Mouse (Mus musculus): ENCODE data around the gene Olfr56. TPM values are rescaled to one million over a fixed set of nuclear protein-coding genes. Genes with fewer than 3 reads are reported as not detected.
A peak's percentile ranks its signal among the peaks of the same experiment; 100 is the strongest.
"Not testable (repeated sequence)": the region's sequence is repeated elsewhere in the genome, so short reads cannot be mapped to it uniquely, and the experiment has no call there.

Gene Olfr56
- polyA plus RNA-seq, 1 experiment: 0.21 TPM

DNA sequence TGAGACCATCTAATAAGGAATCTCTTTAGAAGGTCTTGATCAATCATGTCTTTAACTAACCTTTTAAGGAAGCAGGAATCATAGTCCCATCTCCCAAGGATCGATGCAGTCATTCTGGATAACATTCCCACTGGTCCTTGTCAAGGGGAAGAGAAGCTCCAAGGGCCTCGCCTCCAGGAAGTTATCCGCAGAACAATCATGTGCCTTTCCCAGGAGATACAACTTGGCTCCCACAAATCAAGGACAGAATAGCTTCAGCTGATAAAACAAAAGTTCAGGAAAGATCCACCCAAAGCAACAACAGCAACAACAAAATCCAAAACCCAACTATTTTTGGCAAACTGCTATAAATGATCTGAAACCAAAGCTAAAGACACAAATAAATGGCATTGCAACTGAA is 140.9 kb downstream of the Olfr56 start:
- TF ChIP-seq FLI1 (IDR thresholded peaks at IDR 0.05; ENCODE audit: low read length): no peak
- TF ChIP-seq GATA1 (IDR thresholded peaks at IDR 0.05; ENCODE audit: borderline replicate concordance, low read length): no peak

DNA sequence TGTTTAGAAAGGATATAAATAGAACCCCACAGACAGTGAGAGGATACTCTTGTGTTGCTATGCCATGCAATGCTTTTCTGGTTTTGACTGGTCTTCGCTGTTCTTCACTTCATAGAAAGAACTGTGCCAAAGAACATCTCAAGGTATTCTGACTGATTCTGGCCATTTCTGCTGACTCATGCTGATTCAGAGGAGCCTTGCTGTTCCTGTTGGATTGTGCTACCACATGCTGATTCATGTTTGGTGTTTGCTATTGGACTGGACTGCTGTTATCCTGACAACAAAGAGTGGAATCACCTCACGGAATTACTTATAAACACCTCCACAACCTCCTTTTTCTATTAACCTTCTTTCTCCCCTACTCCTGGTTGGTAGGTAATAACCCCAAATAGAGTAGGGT is 145.5 kb downstream of the Olfr56 start:
- TF ChIP-seq GATA1 (IDR thresholded peaks at IDR 0.05; ENCODE audit: borderline replicate concordance, low read length) (no peak), FLI1 (IDR thresholded peaks at IDR 0.05; ENCODE audit: low read length) (no peak)
- Histone ChIP-seq H3K36me3 (replicated peaks; ENCODE audit: low read length) (peaks cover 28% of the 10 kb centered on the region), H3K4me1 (peaks cover 22% of the 10 kb centered on the region), H3K27me3 (replicated peaks) (no peaks in the 10 kb centered on the region), H3K4me3 (replicated peaks) (no peak overlapping the region), H3K9me3 (no peaks in the 10 kb centered on the region)

More for the DNA sequence above, 140.9 kb downstream of the Olfr56 start:
- Histone ChIP-seq H3K27me3 (replicated peaks) (no peaks in the 10 kb centered on the region), H3K4me1 (peaks cover 14% of the 10 kb centered on the region), H3K4me3 (replicated peaks) (no peak overlapping the region), H3K36me3 (replicated peaks; ENCODE audit: low read length) (peaks cover 42% of the 10 kb centered on the region), H3K9me3 (no peaks in the 10 kb centered on the region)

DNA sequence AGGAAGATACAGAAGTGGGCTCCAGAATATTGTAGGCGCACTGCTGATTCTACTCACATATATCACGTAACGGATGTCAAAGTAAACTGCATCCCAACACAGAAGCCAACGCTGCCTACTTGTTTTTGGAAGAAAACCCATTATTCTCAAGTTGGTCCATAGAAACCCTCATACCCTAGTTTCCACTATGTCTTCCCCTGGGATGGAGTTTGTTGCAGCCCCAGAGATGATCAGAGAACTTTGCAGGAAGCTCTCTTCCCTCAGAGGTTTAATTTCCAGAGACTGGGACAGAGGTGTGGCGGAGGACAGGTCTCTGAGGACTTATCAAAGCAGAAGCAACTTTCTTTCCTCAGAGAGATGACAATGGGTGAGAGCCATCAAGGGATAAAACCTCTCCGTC is 163.3 kb downstream of the Olfr56 start, which contains the start of gene Olfr1395:
TSS of gene Olfr1395 (plus strand) at position 301 of the 400 bp plus-strand sequence.
- Histone ChIP-seq H3K27me3 (replicated peaks) (peaks cover 4% of the 10 kb centered on the region), H3K9me3 (no peaks in the 10 kb centered on the region), H3K36me3 (replicated peaks; ENCODE audit: low read length) (no peaks in the 10 kb centered on the region), H3K4me3 (replicated peaks) (no peak within 1 kb of the TSS), H3K4me1 (peaks cover 40% of the 10 kb centered on the region)
- TF ChIP-seq FLI1 (IDR thresholded peaks at IDR 0.05; ENCODE audit: low read length) (no peak), GATA1 (IDR thresholded peaks at IDR 0.05; ENCODE audit: borderline replicate concordance, low read length) (no peak)

DNA sequence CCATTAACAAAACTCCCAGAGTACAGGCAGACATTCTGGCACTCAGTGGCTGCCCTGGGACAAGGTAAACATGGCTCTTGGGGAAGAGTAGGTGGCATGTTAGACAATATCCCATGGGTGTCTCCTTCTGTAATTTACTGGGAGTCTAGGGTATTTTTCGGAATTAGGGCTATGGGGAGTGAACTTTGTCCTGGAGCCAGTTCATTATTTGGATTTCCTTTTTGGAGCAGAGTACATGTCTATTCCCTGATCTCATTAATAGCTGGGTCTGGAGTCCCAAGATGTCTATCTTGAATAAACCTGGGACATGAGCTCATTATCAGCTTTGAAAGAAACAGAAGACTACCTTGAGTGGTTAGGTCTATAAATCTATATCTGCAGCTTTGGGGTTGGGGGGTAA is 175.4 kb downstream of the Olfr56 start, which contains the start of gene Olfr1394:
TSS of gene Olfr1394 (plus strand) at position 301 of the 400 bp plus-strand sequence.
- Histone ChIP-seq H3K4me3 (replicated peaks) (no peak within 1 kb of the TSS), H3K4me1 (peaks cover 25% of the 10 kb centered on the region), H3K36me3 (replicated peaks; ENCODE audit: low read length) (no peaks in the 10 kb centered on the region), H3K27me3 (replicated peaks) (no peaks in the 10 kb centered on the region), H3K9me3 (no peaks in the 10 kb centered on the region)
- TF ChIP-seq GATA1 (IDR thresholded peaks at IDR 0.05; ENCODE audit: borderline replicate concordance, low read length) (no peak), FLI1 (IDR thresholded peaks at IDR 0.05; ENCODE audit: low read length) (no peak)

DNA sequence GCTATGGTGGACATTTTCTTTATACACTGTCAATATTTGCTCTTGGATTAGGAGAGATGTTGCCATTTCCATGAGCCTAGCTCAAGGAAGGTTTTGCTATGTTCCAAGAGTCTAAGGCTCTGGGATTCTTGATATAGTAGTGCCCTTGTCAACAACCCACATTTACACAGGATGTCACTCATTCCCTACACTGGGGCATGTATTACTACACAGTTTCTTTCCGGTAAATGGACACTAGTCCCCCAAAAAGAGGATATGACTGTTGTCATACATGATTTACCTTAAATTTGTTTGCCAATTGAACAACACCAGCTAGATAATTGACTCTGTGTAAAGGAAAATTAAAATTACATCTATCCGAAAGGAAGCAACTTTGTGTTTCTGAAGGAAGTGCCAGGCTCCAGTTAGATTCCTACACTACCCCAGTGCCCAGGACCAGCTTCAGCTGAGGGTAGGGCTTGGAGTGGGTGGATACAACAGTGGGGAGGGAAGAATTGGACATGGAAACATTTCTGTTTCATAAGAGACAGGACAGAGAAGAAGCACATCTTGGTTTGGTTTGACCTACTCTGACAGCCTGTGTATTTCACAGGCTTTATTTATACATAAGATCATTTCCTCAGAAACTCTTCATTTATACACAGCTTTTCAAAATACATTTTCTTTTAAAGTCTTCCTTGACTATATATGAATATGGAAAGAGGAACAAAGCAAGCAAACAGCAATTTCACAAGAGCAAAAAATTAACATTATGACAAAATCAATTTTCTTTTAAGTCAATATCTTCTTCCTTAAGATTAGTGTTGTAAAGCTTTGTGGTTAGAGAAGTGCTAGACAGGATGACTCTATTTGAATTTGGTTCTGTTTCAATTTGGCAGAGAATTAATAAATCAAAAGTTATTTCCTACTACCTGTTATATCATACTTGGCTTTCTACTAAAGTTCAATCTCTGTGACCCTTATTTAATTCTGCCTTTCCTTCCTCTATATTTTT is 178.4 kb downstream of the Olfr56 start:
- no peak for TF ChIP-seq FLI1 (IDR thresholded peaks at IDR 0.05; ENCODE audit: low read length)
- TF ChIP-seq GATA1 (IDR thresholded peaks at IDR 0.05; ENCODE audit: borderline replicate concordance, low read length): no peak
- Histone ChIP-seq H3K36me3 (replicated peaks; ENCODE audit: low read length) (no peaks in the 10 kb centered on the region), H3K9me3 (0 out of 2 replicates have a peak, but pooled peaks cover 3% of the 10 kb centered on the region)

DNA sequence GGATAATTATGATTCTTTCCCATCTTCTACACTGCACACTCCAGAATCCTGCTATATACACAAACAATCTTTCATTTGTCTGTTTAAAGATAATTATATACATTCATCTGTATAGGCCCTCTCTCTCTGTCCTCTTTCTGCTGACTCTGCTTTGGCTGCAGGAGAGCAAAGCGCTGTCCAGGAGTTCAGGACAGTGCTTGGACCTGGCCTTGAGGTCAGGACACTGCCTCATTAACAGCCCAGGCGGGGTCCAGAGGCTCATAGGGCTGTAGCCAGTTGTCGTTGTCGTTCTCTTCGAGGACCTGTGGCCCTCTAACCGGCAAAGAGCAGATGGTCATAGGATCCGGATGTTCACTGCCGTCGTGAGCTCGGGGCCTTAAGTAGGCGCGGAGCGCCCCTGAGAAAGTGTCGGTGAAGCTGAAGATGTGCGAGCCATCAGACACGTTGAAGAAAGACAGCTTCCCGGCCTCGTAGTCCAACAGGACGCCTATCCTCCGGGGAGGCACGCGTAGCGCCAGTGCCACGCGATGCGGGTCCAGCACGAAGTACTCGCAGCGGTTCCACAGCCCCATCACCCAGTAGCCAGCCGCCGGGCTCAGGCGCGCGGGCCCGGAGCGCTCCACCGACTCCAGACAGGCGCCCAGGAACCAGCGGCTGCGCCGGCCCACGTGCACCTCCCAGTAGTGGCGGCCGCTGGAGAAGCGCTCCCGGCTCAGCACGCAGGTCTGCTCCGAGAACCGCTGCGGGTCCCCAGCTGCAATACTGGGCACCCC is 190.3 kb downstream of the Olfr56 start:
- Histone ChIP-seq H3K36me3 (replicated peaks; ENCODE audit: low read length) (peaks cover 59% of the 10 kb centered on the region), H3K4me1 (peaks cover 53% of the 10 kb centered on the region), H3K4me3 (replicated peaks) (peak overlapping the region; percentile 82), H3K9me3 (peaks cover 40% of the 10 kb centered on the region), H3K27me3 (replicated peaks) (no peaks in the 10 kb centered on the region)
- TF ChIP-seq FLI1 (IDR thresholded peaks at IDR 0.05; ENCODE audit: low read length): no peak
- no peak for TF ChIP-seq GATA1 (IDR thresholded peaks at IDR 0.05; ENCODE audit: borderline replicate concordance, low read length)

More for the DNA sequence above, 178.4 kb downstream of the Olfr56 start:
- peaks cover 23% of the 10 kb centered on the region for H3K4me1 ChIP-seq
- H3K27me3 ChIP-seq (replicated peaks): peaks cover 4% of the 10 kb centered on the region
- H3K4me3 ChIP-seq (replicated peaks): no peak overlapping the region

DNA sequence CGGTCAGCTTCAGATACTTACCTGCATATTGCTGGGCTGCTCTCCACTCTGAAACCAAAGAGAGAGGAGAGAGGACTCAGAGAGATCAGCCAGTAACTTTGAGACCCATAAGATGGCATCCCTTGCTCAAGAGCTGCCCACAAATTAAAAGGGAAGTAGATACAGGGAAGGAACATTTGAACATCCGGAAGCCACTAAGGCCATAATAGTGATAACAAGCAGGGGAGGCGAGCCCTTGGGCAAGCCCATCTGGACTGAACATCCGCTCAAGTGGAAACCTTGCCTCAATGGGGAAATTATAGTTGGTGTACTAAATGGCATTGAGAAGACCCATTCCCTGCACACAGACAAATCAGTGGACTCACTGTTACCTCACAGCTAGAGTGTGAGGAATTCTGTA is 191.9 kb downstream of the Olfr56 start:
- TF ChIP-seq GATA1 (IDR thresholded peaks at IDR 0.05; ENCODE audit: borderline replicate concordance, low read length) (0 out of 3 replicates have a peak, but pooled peaks have one; percentile 48), FLI1 (IDR thresholded peaks at IDR 0.05; ENCODE audit: low read length) (no peak)
- Histone ChIP-seq H3K4me1 (peaks cover 69% of the 10 kb centered on the region), H3K9me3 (peaks cover 38% of the 10 kb centered on the region), H3K4me3 (replicated peaks) (peak overlapping the region; percentile 64), H3K27me3 (replicated peaks) (no peaks in the 10 kb centered on the region), H3K36me3 (replicated peaks; ENCODE audit: low read length) (peaks cover 49% of the 10 kb centered on the region)

DNA sequence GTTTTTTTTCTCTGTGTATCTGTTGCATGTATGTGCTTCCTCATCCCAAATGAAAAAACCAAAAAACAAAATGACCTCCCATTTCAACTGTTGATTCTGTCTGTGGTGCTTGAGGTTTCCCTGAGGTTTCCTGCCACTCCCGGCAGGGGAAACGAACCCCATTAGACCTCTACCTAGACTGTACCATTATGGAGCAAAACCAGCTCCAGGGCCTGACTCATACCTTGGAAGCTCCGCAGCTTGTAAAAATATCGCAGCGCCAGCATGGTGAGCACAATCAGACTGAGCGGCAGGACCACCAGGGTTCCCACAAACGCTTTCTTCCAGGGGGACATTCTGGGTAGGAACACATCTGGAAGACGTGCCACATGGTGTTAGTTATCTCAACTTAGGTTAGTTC is 196.7 kb downstream of the Olfr56 start:
- H3K4me1 ChIP-seq: peaks cover 69% of the 10 kb centered on the region
- H3K36me3 ChIP-seq (replicated peaks; ENCODE audit: low read length): peaks cover 16% of the 10 kb centered on the region
- TF ChIP-seq GATA1 (IDR thresholded peaks at IDR 0.05; ENCODE audit: borderline replicate concordance, low read length) (no peak), FLI1 (IDR thresholded peaks at IDR 0.05; ENCODE audit: low read length) (no peak)
- peak overlapping the region; percentile 87 for H3K4me3 ChIP-seq (replicated peaks)
- H3K27me3 ChIP-seq (replicated peaks): no peaks in the 10 kb centered on the region
- peaks cover 5% of the 10 kb centered on the region; the same call in 1 of the 2 replicates for H3K9me3 ChIP-seq

DNA sequence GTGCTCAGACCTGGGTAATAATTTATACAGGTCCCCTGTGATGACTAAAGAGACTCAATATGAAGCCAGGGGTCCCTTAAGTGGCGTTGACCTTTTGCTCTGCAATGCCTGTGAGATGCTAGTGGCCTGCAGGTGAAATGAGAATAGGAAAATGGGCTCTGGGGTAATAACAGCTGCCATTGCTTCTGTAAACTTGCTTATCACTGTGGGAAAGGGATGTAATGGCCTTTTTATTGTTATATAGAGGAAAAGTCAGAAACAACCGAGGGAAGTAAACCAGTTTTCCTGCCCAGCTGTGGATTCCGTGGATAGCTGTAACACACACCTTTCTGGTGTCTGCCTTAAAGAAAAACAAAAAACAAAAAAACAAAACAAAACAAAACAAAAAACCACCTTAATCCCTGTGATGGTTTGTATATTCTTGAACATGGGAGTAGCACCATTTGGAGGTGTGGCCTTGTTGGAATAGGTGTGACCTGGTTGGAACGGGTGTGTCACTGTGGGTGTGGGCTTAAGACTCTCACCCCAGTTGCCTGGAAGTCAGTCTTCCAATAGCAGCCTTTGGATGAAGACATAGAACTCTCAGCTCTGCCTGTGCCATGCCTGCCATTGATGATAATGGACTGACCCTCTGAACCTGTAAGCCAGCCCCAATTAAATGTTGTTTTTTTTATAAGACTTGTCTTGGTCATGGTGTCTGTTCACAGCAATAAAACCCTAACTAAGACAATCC is 197.5 kb downstream of the Olfr56 start:
- H3K4me3 ChIP-seq (replicated peaks): peak overlapping the region; percentile 87
- H3K27me3 ChIP-seq (replicated peaks); H3K9me3 ChIP-seq: not testable (repeated sequence)
- H3K4me1 ChIP-seq: peaks cover 62% of the 10 kb centered on the region
- H3K36me3 ChIP-seq (replicated peaks; ENCODE audit: low read length): peaks cover 15% of the 10 kb centered on the region
